Mouse (Mus musculus) urinary bladder, postnatal 14 days (tissue): ENCODE data around the gene Irx1.

ENCODE experiments used
- DNase-seq: peaks from one replicate; pipeline ENCODE4 v3.0.0; 2021; ENCODE audit warnings: low spot score

The Irx1 gene

DNA sequence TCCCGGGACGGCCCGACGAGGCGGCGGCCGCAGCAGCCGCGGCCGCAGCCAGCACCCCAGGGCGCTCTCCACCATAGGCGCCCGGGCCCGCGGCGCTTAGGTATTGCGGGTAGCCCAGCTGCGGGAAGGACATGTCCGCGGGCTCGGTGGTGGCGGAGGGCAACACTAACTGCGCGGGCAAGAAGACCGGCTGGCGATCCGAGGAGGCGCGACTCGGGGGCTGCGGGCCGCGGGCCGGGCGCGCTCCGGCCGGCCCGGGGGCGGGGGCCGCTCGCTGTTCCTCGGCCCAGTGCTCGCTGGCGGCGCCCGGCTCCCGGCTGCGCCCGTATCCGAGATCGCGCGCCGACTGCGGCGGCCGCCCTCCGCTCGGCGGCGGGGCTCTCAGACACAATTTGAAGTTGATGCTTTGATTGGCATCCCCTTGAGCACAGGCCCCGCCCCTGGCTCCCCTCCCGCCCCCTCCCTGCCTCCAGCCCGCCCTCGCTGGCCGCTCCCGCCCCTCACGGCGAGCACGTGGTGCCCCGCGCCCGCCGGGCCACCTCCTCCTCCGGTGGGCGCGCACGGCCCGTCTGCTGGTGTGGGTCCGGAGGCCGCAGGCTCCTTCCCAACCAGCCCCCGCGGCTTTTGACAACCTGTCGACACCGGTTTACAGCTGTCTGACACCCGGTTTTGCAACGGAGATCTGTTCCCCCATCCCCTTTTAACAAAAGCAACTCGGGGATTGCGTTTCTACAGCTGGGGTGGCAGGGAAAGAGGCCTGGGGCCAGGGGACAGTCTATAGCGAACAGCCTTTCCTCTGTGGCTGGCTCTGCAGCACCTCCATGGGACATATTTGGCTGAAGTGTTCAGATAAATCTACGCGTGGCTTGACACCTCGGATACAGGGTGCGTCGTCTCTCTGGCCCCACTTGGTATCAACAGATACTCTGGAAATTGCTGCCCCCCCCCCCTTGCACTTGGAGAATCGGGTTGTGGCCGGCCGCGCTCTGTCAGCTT, at the start of gene Irx1:
Gene Irx1, minus strand, starts transcription at position 368 of the 996 bp plus-strand sequence.
- no peak for DNase-seq

DNA sequence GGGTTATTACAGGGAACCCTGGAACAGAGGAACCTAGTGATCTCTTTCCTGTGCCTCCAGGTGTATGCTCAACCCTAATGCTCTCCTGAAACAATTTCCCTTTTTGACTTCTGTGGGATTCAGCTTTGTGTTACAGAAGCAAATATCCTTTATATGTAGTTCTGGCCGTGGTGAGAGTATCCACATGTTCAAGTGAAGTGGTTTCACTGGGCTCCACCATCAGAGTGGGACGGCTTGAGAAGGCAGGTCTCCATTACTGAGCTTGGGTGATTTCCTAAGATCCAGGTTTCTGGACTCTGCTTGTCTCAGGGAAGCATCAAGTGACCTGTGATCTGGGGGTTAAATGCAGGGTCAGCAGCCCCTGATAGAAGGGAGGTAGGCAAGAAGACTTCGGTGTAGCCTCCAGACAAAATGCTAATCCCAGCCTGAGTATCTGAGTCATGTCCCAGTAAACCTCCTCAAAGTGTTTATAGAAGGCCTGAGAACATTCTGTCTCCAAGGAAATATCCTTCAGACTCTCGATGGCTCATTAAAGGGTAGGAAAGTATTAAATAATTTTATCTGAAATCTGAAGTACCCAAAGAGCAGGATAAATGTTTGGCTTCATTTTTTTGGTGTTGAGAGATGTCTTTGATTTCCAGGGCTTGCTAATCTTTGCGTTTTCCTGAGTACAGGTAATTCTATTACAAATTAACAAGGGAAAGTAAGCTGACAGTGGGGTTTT, 16.6 kb upstream of the Irx1 start:
- DNase-seq, result no peak

DNA sequence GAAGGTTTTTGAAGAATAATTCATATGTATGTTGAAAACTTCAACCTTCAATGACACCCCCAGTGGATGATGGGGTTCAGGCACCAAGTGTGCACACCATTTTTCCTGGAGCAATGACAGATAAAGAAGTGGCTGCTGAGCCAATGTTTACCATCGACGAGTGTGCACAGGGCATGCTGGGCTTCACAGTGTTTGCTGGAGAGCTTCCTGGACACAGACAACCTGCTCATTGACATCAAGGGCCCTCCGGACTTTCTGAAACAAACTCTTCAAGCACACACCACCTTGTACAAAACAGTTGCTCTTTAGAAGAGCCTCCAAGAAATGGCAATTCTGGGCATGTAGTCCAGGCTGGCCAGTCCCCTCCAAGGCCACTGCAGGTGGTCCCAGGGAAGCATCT, 12.2 kb upstream of the Irx1 start:
- DNase-seq, result no peak

DNA sequence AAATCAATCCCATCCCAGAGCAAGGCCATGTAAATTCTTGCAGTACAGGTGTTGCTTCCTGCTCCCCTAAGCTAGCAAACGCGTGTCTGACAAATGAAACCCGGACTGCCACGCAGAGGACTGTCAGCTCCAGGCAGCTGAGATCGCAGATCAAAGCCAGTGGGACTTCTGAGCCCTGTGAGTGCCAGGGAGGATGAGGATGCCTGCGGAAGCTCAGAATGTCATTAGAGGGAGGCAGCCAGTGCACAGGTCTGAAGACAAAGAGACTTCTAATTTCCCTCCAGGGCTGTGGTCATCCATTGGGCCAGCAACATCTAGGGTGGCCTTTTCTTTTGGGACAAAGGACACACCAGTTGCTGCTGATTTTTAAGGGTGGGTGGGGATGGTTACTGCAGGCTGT, 4.8 kb upstream of the Irx1 start:
- no peak for DNase-seq

DNA sequence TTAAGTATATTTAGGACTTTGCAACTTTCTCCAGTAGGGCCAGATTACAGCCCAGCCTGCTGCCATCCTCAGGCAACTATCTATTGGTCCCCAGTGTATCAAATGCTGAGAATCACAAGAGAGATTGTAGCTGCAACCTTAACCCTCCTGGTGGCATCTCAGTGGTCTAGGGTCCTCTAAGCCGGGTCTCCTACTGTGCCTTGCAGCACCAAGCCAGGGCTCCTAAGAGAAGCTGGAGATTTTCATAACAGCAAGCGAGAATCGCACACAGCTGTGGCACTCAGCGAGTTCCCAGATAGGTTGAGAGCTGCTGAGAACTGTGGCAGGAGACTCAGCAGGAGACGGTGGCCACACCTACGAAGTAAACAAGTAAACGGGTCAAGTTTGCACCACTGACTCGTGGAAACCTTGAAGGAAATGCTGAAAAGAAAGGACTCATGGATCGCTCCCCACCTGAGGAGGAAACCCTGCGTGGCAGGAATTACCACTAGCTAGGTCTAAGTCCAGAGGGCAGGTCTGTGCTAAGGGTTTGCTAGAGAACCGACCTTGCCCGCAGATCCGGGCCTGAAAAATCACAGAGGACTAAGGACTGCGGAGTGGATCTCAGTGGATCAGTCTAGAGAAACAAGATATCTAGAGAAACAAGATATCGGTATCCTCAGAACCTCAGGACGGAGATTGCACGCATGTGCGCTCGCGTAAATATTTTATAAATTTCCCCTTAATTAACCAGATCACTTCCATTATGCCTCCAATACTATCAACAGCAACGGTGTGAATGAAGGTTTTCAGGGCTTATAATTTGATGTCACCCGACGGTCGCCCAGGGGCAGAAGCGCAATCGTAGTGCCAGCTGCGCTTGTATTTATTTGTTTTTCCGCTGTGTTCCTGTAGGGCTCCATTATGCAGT, 4.1 kb upstream of the Irx1 start:
- DNase-seq, result no peak

DNA sequence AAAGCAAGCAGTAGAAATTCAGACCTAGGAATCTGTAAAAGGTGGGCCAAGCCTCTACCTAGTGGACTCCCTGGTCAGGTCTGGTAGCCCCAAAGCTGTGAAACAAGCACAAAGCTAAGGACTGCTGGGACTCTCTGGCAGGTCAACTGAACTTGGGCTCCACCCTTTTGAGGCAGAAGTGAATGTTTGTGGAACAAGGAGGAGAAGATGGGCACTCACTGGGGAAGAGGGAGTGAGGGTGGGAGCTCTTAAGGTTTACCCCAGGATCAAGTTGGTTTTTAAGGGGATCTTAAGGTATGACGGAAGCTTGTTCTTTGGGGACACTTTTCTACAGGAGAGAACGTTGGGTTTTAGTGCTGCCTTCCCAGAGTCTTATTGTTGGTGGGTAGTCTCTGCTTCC, 3.1 kb upstream of the Irx1 start:
- DNase-seq, result no peak

DNA sequence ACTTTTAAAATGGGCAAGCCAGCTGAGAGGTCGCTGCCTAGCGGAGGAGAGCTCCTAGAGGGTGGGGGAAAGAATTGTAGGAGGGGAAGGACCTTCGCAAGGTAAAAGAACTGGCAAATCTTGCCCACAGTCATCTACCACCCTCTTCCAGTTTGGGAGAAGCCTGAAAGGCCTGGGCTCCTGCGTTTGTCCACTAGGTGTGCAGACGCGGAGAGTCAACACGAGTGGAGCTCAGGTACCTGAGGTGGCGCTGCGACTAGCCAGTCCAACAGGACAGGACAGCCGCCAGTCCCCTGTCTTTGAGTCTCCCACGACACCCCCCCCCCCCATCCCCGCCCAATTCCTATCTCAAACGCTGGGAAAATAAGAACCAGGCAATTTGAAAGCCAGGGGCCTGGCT, 843 bp upstream of the Irx1 start:
- DNase-seq, result no peak

DNA sequence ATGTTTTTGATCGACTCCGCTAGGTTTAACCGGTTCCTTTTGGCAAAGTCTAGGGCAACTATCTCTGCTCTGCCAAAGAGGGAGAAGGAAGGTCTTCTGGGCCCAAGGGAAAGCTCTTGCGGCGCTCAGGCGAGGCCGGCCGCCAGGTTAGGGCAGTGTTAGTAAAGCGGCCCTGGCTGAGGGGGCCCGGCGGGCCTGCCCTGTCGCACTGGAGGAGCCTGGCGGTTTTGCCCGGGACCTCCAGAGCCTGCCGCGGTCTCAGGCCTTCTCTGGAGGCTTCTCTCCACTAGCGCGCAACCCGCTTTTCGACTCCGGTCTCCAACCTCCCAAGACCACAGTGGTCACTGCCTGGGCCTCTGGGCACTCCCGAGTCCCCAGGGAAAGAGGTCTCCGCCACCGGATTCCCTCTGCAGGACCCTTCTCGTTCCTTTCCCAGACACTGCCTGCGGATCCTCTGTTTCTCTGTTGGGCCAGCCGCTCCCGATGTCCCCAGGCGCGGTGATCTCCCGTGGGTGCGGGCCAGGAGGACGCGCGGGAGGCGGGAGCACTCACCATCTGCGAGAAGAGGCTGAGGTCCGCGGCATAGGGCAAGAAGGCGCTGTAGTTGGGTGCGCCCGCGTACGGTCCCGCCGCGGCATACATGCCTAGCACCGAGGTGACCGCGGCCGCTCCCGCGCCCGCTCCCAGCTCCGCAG, 715 bp downstream of the Irx1 start:
- no peak for DNase-seq

DNA sequence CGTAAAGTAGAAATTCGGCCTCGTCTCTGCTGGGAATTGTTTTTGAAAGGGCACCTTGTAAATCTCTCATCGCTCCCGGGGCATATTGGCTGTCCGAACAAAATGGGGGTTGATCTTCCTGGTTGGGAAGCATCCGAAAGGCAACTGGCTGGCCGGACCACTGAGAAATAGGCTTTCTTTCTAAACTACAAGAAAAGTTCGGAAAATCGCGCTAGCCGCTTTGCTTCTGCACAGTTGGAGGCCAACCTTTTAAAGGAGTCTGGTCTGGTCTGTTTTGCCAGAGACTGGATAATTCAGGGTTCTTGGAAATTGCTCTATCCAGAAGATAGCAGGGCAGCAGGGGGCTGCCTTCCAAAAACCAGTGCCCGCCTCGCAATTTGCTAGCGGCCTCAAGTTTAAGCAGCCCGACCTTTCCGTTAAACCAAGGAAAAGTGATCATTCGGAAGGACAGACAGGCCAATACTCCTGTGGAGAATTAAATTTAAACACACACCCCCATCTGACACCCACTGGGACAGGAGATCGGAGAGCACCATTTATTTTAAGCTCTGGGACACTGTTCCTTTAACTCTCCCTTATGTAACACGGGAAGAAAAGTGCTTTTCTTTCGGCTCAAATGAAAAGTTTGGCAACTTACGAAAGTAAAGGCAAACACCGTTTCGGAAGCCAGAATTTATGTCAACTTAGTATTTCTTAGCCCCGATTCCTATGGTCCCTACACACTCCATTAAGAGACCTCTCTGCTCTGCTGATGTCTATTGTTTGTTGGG, 1.4 kb downstream of the Irx1 start:
- DNase-seq, result no peak

DNA sequence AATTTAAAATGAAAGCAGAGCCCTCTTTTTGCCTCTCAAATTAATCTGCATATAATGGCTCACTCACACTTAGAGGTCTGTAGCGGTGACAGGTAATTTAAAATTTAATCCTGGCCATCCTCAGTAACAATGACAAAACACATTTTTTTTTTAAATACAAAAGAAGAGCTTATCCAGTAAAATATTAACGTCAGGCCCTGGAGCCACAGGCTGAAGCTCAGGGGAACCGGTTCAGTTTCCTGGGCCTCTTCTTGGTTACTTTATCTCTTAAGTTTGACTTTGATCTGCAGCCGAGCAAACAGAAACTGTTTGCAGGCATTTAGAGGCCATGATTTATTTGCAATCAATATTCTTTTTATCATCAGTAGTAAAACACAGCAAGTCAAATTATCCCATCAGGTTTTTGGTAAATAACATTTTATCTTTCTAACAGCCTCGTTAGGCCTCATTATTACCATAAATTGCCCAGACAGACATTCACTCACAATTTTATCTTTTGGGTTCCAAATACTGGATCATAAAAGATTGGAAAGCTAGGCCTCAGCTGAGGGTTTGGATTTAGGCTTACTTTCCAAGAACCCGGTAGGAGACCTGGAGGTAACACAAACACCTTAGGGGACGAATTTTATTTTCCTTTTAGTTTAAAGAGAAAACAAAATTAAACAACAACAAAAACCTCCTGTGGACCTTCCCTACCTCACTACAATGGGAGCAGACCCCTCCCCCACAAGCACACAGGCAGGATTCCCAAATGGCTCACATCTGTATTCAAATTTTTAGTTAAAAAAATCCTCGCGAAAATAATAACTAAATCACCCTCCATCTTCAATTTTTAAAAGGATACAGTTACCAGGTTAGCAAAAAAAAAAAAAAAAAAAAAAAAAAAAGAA, 2.4 kb downstream of the Irx1 start:
- no peak for DNase-seq

DNA sequence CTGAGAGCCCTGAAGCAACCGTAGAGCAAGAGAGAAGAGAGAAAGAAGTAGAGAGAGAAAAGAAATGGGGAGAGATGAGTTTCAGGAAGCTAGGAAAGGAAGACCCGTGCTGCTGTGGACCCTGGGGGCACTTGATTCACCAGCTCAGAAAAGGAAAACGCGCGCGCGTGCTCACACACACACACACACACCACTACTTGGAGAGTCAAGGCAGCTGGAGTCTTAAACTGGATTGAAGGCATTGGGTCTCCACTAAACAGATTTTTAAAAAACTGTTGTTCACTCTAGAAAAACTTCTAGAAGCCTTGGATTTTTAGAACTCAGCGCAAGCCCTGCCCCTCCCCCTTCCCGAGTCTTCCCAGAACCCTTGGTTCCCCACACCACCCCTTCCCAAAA, 3.2 kb downstream of the Irx1 start:
- DNase-seq, result no peak

DNA sequence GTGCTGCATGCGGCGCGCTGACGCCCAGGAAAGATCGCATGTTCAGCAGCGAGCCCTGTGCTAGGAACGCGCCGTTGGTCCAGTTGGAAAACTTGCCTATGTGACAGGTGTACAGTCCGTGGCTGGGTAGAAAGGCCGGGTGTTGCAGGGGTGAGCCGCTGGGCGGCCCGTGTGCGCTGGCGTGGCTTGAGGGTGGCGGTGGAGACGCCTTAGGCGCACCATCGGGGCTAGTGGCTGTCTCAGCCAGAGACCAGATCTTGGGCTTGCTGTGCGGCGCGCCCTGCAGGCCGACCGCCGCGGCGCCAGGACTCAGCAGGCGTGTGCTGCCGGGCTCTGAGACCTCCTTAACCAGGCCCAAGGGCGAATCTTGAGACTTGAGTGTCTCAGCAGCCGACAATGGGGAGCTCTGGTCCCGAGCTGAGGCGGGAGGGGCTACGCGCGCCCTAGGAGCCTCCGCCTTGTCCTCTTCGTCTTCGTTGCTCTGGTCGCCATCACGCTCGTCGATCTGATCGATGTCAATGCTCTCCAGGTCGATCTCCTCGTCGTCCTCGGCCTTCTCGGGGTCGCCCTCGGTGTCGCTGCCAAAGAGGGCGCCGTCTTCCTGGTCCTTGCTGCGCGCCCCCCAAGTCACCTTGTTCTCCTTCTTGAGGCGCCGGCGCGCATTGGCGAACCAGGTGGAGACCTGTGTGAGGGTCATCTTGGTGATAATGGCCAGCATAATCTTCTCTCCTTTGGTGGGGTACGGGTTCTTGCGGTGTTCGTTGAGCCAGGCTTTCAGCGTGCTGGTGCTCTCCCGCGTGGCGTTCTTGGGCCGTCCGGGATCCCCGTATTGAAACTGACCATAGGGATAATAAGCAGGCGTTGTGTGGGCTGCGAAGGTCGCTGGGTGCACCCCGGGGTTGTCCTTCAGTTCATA, 3.9 kb downstream of the Irx1 start:
- no peak for DNase-seq

DNA sequence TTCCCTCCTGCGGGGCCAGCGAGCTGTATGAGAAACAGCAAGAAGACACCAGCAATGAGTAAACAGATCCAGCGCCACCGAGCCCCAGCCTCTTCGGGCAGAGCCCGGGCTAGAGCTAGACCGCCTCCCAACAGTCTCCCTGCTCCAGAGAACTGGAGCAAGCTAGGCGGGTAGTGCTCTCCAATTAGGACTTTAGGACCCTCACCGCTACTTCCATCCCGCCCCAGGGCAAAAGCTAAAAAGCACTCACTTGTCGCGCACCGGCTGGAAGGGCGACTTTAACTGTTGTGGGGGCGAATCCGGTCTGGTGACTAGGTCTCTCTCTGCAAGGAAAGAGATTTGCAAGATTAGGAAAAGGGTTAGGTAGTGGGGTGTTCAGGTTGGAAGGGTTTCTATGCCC, 4.9 kb downstream of the Irx1 start:
- DNase-seq, result no peak

DNA sequence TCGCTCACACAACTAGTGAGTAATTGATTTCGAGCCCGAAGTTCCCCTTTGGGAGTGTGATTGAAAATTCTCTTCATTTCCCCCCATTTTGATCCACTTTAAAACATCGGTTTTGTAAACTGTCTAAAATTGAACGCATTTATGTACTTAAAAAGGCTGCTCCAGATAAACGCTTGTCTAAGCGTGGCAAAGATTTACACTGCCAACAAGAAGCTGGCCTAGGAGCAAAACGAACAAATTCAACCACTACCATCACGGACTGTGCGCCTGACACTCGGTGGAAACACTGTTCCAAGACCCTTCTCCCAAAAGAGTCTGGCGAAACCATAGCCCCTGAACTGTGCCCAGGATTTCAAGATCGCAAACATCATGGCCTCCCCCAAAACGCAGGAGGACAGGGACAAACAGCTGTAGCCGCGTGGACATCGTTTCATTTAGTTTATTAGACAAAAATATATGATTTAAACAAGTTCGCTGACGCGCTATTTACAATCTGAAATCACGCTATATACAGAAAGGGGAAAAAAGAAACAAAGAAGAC, 5.6 kb downstream of the Irx1 start:
- no peak for DNase-seq

DNA sequence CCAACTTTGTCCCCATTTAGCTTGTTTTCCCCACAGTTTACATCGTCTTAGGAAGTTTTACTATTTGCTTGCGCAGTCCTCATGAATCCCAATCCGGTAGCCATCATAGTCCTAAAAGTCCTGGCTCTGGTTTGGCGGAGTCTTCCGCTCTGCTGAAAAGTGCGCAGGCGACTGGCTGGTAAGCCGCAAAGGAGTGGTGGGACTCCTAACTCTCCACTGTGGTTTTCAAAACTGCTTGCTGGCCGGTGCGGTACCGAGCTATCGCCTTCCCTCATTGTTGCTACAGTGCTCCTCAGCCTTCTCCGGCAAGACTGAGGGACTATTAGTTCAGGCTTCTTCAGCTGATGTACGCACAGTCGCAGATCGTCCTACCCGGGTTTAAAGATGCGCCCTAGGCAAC, 6.4 kb downstream of the Irx1 start:
- DNase-seq, result no peak

DNA sequence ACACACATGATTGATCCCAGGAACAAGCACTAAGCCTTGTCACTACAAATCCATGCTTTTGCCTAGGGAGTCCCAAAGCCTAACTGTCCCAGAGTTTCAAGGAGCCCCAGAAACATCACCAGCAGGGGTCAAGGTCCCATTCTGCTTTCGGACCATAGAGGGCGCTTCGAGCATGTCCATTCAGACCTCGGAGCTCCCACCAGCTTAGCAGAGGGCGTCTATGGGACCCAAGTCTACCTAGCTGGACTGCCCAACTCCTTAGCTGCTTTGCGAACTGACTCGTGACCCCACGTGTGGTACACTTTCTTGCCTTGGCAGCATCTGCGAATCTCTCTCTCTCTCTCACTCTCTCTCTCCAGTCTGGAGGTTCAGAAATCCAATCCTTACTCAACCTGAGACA, 7.0 kb downstream of the Irx1 start:
- DNase-seq, result no peak

DNA sequence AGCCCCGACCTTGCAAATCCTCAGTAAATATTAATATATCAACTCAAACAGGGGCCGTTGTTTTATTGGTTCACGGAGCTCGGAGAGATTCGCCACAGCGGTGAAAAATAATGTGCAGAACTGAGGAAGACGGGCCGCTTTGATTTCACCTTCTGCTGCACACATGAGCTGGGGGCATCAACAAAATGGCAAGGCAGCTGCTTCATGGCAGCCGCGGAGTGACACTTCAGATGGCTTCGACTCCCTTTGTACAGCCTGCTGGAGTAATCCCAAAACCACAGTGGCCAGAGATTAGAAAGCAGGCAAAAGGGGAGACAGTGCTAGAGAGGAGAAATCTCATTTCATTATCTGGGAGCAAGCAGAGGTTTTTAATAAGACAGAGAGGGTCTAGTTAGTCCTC, 11.6 kb downstream of the Irx1 start:
- no peak for DNase-seq

DNA sequence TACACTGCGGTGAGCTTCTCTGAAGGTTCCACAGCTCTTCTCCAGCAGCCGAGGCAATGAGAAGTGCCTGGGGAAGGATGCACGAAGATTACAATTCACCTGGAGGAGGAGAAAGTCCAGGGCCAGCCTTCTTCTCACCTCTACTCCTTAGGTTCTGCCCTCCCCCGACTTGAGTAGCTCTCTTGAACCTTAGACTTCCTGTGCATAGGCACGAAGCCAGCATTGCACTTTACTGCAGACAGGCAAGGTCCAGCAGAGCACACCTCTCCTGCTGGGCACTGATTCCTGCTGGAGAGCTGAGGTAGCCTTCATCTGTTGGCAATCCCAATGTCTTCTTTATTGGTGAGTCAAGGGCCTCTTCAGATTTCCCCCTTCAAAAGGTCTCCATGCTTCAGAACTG, 13.7 kb downstream of the Irx1 start:
- no peak for DNase-seq
